Mouse (Mus musculus): ENCODE data around the gene Usp48.

Usp48 gene

DNA sequence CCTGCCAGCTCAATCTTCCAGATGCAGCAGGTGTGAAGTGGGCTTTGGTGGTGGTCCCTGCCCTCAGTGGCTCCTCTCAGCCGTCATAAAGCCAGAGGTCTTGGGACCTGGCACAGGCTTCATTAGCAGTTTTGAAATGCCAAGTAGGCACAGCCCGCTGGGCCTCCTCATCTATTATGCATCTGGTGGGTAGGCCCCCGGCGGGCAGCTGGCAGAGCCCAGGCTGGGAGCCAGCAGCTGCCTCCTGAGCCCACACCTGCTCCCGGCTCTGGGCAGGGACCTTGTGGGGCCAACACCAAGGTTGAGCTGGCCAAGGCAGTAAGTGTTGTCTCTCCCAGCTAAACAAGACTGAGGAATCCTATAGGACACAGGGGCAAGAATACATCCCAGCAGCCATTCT, 92.7 kb downstream of the Usp48 start:
- no peak for DNase-seq (ENCODE audit: low spot score in 2 of 2)

DNA sequence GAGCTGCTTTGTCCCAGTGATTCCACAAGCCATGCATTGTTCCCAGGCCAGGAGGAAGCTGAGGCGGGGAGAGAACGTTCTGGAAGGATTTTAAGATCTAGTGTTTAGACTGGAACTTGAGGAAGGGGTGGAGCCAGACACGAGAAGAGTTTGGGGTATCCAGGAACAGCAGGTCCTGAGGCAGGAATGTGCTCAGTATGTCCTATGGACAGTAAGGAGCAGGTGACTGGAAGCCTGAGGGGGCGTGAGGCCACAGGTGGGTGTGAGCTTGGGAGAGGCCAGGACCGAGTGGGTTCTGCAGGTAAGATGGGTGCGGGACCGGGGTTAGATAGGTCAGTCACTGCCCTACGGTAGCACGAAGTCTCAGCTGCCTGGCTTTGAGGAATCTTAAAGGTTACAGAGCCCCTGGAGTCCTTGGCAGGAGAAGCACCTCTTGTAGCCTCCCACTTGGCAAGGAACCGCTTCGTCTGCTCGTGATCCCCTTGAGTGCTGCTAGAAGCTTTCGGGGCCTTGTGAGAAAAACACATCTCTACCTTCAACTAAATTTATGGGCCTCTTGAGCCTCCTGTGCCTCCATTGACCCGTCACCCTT, 93.8 kb downstream of the Usp48 start:
- DNase-seq (ENCODE audit: low spot score in 2 of 2), result no peak

DNA sequence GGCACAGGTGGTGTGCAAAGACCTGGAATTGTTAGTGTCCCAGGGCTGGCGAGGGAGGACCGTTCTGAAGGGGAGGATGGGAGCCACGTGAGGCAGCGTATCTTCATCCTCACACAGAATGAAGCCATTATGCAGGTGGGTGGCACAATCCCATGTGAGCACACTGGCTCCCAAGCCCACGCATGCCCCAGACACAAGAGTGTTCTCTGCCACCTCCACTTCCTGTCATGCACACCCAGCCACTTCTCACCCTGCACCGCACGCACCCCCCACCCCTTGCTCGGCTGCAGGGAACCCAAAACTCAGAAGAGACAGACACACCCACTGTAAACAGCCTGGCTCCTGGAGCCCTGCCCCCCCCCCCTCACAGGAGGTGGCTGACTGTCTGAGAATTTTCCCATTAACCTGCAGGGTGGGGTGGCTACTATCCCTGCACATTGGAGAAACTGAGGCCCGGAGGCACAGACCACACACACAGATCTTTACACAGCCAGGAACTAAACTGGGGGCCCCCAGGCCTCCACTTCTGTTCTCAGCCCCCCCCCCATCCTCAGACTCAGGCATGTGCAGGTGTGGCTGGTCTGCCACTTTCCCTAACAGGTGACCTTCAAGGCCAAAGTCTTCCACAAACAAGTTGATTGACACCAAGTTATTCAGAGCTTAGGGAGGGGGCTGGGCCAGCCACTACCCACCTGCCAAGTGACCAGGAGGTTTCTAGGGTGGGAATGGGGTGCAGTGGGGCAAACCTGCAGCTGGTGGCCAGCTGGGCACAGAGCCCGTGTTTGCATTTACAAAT, 98.8 kb downstream of the Usp48 start:
- DNase-seq (ENCODE audit: low spot score in 2 of 2), result no peak

DNA sequence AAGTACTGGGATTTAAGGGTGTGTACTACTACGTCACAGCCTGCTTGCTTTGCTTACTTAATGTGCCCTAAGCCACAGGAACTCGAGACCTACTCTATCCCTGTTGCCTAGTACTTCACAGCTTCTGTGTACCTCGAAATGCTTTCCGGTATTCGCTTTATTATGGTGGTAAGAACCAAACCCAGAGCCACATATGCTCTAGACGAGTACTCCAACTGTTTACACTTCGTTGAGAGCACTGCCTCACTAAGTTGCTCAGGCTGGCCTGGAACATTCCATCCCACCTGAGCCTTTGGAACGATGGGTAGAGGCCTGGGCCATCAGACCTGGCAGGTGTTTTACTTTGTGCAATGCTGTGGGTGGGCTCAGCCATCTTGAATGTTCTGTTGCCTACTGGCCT, 101.7 kb downstream of the Usp48 start:
- DNase-seq (ENCODE audit: low spot score in 2 of 2), result no peak

DNA sequence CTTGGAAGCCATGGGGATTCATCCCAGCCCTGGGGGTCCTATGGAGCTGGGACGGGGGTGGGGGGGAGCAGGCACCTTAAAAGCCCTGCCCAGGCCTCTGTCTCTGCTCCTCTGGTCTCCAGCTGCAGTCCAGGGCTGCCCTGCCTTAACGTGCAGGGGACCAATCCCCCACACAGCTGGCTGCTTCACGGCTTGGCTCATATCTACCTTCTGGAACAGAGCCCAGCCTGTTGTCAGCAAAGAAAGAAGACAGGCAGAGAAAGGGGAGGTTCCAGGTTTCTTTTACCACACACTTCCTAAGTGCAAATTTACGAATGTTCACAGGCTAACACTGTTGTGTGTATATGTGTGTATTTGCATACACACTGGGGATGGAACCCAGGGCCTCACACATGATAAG, 102.3 kb downstream of the Usp48 start:
- DNase-seq (ENCODE audit: low spot score in 2 of 2), result no peak

DNA sequence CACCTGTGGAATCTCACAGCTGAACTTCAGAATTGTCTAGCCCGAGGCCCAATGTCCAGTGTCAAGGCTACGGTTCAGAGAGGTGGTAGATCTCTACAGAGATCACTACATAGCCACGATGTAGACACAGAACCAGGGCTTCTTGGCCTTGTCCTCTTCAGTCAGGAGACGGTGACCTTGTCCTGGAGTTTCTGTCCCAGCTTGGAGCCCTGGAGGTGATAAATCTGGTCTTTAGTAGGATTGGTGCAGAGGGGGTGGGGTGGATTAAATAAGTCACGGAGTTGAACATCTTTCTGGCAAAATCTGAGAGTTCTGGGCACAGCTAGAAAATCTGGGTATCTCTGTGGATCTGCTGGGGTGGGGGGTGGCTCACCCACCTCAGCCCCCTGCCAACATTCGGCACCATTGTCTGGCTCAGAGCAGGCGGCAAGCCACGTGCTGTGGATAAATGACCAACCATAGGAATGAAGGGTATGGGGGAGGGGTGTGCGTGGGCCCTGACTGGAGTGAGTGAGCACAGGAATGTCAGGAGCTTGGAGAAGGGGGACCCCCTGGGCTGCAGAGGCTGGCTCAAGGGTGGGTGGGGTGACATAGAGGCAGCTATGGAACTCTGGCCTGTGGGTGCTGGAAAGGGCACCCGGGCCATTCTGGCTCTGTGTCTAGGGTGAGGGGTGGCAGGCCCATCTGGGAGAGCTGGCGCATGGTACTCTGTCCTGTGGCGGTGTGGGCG, 103.8 kb downstream of the Usp48 start:
- DNase-seq (ENCODE audit: low spot score in 2 of 2), result no peak

DNA sequence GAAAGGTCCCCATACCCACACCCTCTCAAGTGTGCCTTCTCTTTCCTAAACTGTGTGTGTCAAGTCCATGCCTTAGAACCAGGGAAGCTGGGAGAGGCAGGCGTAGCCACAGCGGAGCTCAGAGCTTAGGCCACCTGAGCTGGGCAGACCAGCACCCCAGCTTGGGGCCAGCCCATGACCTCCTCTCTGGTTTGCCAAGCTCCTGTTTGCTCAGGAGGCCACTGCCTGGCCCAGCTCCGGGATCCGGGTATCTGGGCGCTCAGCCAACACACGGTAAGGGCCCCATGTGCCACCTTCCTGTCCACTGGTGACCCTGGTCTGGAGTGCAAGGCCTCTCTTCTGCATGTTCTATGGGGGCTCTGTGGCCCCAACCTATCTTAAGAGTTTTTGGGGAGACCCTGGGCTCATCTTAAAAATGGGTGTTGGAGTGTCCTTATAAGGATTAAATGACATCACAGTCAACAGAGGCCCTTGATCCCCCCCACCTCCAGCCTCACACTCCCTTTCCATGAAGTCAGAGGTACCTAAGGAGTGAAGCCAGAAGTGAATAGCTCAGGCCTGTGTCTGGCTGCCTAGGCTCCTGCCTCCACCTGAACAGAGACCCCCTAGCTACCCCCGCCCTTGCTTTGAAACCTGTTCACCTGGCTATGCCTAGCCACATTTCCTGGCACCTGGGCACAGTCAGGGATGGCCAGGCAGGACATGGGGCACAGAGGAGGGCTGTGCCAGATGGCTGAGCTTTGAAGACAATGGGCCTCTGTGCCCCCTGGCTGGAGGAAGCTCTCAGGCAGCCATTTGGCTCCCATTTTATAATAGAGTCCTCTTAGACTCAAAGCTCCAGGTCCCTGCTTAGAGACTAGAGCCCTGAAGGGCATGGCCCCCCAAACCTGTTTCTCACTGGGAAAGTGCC, 104.8 kb downstream of the Usp48 start:
- no peak for DNase-seq (ENCODE audit: low spot score in 2 of 2)

DNA sequence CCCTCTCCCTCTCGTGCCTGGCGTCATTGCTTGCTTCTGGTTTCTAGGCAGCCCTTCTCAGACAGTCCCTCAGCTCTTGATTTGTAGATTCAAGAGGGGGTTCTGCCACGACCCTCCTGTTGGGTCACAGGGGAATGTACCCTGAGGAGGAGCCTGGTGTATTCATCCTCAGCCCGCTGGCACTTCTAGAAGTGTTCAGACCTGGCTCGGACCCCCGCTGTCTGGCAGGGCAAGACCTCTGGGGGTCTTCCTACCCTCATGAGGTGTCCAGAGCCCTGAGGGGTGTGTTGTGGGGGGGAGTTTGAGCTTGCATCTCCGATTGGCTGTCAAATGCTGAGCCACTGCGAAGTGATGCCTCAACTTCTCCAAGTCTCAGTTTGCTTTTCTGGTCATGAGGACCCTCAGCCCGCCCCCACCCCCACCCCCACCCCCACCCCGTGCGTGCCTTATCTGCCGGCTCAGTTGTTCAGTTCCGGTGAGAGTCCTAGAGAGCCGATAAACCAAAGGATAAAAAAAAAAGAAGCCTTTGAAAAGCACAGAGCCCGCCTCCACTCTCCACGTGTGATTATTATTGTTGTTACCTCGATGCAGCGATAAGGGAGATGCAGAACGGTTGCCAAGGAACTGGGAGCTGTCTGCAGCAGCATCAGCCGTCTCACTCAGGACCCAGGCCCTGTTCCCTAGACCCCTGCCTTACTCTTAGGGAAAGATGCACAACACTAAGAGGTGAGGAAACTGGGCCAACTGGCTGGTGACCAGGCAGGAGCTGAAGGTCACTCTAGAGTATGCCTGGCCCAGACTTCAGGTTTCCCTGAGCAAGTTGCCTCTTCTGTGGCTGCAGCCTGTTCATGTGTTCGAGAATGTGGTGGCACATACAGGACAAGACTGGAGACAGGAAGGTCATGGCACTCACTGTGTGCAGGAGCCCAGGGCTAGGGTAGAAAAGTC, 106.0 kb downstream of the Usp48 start:
- no peak for DNase-seq (ENCODE audit: low spot score in 2 of 2)

DNA sequence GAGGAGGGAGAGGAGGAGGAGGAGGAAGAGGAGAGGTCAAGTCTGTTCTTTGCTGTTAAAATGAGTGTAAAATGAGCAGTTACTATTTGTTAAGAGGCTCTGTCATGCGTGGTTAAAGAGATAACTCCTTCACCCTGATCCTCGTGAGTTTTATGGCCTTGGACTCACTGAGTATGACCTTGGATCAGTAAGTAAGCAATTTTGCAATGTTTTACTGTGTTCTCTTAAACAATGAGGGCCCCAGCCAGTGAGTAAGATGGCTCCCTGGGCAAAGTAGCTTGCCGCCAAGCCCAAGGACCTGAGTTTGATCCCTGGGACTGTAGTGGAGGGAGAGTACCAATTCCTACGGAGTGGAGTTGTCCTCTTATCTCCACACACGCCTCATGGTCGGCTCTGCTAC, 107.4 kb downstream of the Usp48 start:
- no peak for DNase-seq (ENCODE audit: low spot score in 2 of 2)

DNA sequence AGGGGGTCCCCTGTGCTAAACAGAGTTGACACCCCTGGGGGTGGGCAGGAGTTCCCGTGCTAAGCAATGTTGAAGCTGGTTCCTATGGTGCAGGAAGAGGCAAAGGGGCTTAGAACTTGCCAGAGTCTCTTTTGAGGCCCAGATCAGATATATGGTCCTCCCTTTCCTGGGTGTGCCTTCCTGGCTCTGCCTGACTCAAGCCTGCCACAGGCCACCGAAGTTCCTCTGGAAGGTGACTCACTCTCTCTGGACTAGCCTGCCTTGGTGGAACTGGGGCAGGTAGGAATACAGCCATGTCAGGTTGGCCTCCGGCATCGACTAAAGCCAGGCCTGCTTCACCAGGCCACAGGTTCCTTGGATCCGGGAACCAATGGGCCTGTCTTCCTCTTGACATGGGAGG, 109.5 kb downstream of the Usp48 start:
- DNase-seq (ENCODE audit: low spot score in 2 of 2), result no peak

DNA sequence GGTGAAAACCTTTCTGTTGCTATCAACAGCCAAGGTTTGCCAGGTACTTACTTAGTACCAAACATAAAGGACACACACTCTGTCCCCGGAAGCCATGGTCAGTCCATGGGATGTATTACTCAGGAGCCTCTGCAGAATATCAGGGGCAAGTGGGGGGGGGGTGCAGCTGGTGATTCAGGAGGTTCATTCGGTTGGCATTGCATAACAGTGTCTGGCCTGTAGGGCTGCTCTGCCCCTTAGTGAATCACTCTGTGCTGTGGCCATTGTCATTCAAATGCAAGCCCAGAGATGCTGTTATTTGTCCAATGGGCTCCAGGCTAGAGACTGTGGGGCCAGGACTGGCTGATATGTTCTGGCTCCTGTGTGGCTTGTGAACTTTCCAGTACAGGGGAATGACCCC, 111.0 kb downstream of the Usp48 start:
- DNase-seq (ENCODE audit: low spot score in 2 of 2), result no peak

DNA sequence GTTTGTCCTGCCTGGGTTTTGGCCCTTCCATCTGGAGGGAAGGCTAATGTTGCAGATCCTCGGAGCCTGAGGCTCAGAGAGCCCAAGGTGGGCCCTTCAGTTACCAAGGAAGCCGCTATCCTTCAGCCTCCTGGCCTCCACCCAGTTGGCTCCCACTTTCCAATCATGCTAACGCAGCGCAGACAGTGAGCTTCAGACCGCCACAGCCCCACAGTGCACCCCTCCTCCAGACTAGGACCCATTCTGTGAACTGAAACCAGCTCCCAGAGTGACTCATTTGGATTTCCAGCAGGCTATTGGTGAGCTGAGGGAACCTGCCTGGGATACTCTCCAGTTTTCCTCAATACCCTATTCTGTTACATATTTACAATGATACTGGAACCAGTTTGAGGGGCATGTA, 111.8 kb downstream of the Usp48 start:
- no peak for DNase-seq (ENCODE audit: low spot score in 2 of 2)

DNA sequence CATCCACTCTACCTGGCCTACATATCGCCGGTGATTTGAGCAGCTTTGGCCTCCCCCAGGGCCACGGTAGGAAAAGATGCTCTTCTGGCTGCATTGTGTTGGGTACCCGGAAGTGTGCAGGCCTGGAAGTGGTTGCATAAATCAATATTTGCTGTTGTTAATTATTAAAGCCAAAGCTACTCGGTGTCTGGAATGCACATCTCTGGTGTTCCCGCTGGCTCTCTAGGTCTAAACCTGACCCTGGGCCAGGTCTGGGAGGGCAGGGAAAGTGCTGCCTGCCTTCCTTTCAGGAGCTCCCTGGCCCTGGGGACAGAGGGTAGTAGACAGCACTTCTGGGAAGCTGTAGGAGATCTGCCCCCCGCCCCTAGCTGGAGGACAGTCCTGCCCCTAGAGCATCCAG, 113.0 kb downstream of the Usp48 start:
- no peak for DNase-seq (ENCODE audit: low spot score in 2 of 2)

DNA sequence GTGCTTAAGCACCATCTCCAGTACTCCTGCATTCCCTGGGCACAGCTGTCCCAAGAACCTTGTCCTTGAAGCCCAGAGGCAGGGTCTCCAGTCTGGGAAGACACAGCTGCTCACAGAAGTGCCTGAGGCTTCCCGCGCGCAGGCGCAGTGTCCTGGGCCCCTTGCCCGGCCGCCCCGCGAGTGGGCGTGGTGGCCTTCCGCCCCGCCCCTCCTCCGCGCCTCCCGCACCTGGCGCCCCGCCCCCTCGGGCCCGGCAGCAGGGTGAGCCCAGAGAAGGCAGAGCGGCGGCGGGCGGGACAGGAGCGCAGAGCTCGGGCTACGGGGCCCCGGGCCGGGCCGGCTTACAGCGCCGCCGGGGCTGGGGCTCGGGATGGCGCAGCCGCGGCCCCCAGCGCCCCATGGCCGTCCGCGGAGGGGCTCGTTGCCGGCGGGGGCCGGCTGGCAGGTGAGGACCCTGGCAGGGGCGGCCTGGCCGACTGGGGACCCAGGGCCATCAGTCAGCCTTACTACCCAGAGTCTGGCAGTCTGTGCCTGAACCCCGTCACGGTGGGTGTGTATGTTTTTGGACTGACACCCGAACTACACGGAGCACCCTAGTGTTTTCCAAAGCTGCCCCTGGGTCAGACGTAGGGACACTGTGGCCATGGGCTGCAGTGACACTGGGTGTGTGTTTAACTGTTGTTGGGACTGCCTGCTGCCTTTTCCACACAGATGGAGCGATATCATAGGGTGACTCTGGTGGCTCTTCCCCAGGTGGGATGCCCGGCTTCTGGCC, 113.8 kb downstream of the Usp48 start:
- peak; percentile 87 to 95 for DNase-seq (ENCODE audit: low spot score in 2 of 2)

All from spleen, postnatal 4 days (tissue).